Mouse (Mus musculus): ENCODE results near the gene Cyb5d2.
A peak's percentile ranks its signal among the peaks of the same experiment; 100 is the strongest.

Cyb5d2 gene

DNA sequence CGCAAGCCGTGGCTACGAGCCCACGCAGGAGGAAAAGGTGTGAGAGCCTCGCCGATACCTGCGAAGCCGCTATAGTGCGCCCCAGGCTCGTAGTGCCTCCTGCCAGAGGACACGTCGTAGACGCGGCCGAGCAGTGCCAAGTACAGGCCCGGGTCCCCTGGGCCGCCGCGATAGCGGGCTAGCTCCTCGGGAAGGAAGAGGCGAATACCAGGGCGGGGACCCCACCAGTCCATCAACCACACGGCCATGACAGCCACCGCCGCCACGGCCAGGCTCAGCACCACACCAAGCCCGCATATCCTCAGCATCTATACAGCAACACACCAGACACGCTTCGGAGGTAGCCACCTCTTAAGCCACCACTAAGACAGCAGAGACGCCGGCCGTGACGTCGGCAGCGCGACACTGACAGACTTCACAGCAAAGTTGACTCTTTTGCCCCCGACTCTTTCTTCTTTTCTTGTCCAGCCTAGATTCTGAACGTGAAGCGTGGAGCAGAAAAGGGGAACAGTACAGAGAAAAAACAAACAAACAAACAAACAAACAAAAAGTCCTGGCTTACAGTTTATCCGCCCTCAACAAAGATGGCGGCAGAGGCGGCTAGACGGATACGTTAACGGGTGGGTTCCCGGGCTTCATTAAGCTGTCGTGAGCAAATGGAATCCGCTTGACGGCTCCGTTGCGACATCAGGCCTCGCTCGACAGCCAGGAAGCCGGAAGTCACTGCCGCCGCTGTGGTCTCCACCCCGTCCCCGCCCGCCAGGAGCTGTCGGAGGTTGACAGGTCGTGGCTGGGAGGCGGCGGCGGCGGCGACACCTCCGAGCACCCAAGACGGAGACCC lies at the start of gene Cyb5d2, which contains the start of gene Zzef1:
Gene Cyb5d2 (minus strand): TSS at position 688 of the 841 bp plus-strand sequence.
Gene Zzef1 (plus strand): TSS at position 772 of the 841 bp plus-strand sequence.
- H3K4me3 ChIP-seq (replicated peaks; ENCODE audit: low read length), result peak within 1 kb of the TSS; percentile 100
- H3K9me3 ChIP-seq (ENCODE audit: low read length), result no peaks in the 10 kb centered on the region
- peaks cover 17% of the 10 kb centered on the region for H3K4me1 ChIP-seq (replicated peaks; ENCODE audit: low read depth, low read length)
- TF ChIP-seq POU5F1 (IDR thresholded peaks at IDR 0.05; ENCODE audit: borderline replicate concordance, low read length) (no peak), CTCF (conservative IDR thresholded peaks at IDR 0.05; ENCODE audit: low read length) (no peak), NANOG (IDR thresholded peaks at IDR 0.05; ENCODE audit: borderline replicate concordance, low read length) (no peak)
- no peaks in the 10 kb centered on the region for H3K36me3 ChIP-seq (ENCODE audit: insufficient read depth, low read length)
- no peaks in the 10 kb centered on the region for H3K27me3 ChIP-seq (ENCODE audit: insufficient read depth, low read length)

GRCm38 (mm10) chr11:72845526-72845925 lies 49.6 kb upstream of the Cyb5d2 start:
- Histone ChIP-seq H3K4me3 (replicated peaks; ENCODE audit: low read length) (no peak overlapping the region), H3K36me3 (ENCODE audit: insufficient read depth, low read length) (peaks cover 45% of the 10 kb centered on the region), H3K27me3 (ENCODE audit: insufficient read depth, low read length) (no peaks in the 10 kb centered on the region), H3K9me3 (ENCODE audit: low read length) (peaks cover 12% of the 10 kb centered on the region; the same call in 1 of the 2 replicates), H3K4me1 (replicated peaks; ENCODE audit: low read depth, low read length) (no peaks in the 10 kb centered on the region)
- TF ChIP-seq NANOG (IDR thresholded peaks at IDR 0.05; ENCODE audit: borderline replicate concordance, low read length) (no peak), CTCF (conservative IDR thresholded peaks at IDR 0.05; ENCODE audit: low read length) (no peak), POU5F1 (IDR thresholded peaks at IDR 0.05; ENCODE audit: borderline replicate concordance, low read length) (no peak)

GRCm38 (mm10) chr11:72843576-72843975 lies 47.6 kb upstream of the Cyb5d2 start:
- Histone ChIP-seq H3K4me3 (replicated peaks; ENCODE audit: low read length) (no peak overlapping the region), H3K36me3 (ENCODE audit: insufficient read depth, low read length) (peaks cover 31% of the 10 kb centered on the region), H3K27me3 (ENCODE audit: insufficient read depth, low read length) (no peaks in the 10 kb centered on the region), H3K4me1 (replicated peaks; ENCODE audit: low read depth, low read length) (no peaks in the 10 kb centered on the region), H3K9me3 (ENCODE audit: low read length) (no peaks in the 10 kb centered on the region)
- TF ChIP-seq POU5F1 (IDR thresholded peaks at IDR 0.05; ENCODE audit: borderline replicate concordance, low read length) (no peak), CTCF (conservative IDR thresholded peaks at IDR 0.05; ENCODE audit: low read length) (no peak), NANOG (IDR thresholded peaks at IDR 0.05; ENCODE audit: borderline replicate concordance, low read length) (no peak)

- Histone ChIP-seq H3K27me3 (ENCODE audit: insufficient read depth, low read length) (no peaks in the 10 kb centered on the region), H3K4me1 (replicated peaks; ENCODE audit: low read depth, low read length) (no peaks in the 10 kb centered on the region), H3K4me3 (replicated peaks; ENCODE audit: low read length) (no peak overlapping the region), H3K36me3 (ENCODE audit: insufficient read depth, low read length) (peaks cover 24% of the 10 kb centered on the region), H3K9me3 (ENCODE audit: low read length) (no peaks in the 10 kb centered on the region)
- TF ChIP-seq NANOG (IDR thresholded peaks at IDR 0.05; ENCODE audit: borderline replicate concordance, low read length) (no peak), POU5F1 (IDR thresholded peaks at IDR 0.05; ENCODE audit: borderline replicate concordance, low read length) (no peak), CTCF (conservative IDR thresholded peaks at IDR 0.05; ENCODE audit: low read length) (no peak)
These were observed 46.8 kb upstream of the Cyb5d2 start for GRCm38 (mm10) chr11:72842731-72843130.

- H3K4me1 ChIP-seq (replicated peaks; ENCODE audit: low read depth, low read length), result no peaks in the 10 kb centered on the region
- H3K9me3 ChIP-seq (ENCODE audit: low read length), result peaks cover 4% of the 10 kb centered on the region
- TF ChIP-seq POU5F1 (IDR thresholded peaks at IDR 0.05; ENCODE audit: borderline replicate concordance, low read length) (no peak), CTCF (conservative IDR thresholded peaks at IDR 0.05; ENCODE audit: low read length) (no peak), NANOG (IDR thresholded peaks at IDR 0.05; ENCODE audit: borderline replicate concordance, low read length) (no peak)
- H3K36me3 ChIP-seq (ENCODE audit: insufficient read depth, low read length), result peaks cover 65% of the 10 kb centered on the region
- no peak overlapping the region for H3K4me3 ChIP-seq (replicated peaks; ENCODE audit: low read length)
- no peaks in the 10 kb centered on the region for H3K27me3 ChIP-seq (ENCODE audit: insufficient read depth, low read length)
These were observed 33.9 kb upstream of the Cyb5d2 start for GRCm38 (mm10) chr11:72829869-72830268.

DNA sequence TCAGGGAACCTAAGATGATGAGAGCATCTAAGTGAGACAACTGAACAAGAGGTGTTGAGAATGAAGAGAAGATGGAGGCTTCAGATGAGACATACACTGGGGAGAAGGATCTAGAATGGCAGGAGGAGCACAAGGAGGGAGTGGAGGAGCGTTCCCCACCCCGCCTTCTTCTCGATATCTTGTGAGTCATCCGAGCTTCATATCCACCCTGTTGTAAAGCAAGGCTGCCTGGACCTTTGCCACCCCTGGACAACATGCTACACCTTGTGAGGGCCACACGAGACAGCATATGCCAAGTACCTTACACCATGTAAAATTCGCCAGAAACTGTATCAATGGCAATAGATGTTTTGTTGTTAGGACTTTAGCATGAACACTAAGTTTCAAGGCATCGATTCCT lies 25.1 kb upstream of the Cyb5d2 start:
- Histone ChIP-seq H3K4me1 (replicated peaks; ENCODE audit: low read depth, low read length) (0 out of 2 replicates have a peak, but pooled peaks cover 2% of the 10 kb centered on the region), H3K36me3 (ENCODE audit: insufficient read depth, low read length) (peaks cover 28% of the 10 kb centered on the region), H3K4me3 (replicated peaks; ENCODE audit: low read length) (no peak overlapping the region), H3K27me3 (ENCODE audit: insufficient read depth, low read length) (no peaks in the 10 kb centered on the region), H3K9me3 (ENCODE audit: low read length) (no peaks in the 10 kb centered on the region)
- TF ChIP-seq POU5F1 (IDR thresholded peaks at IDR 0.05; ENCODE audit: borderline replicate concordance, low read length), result no peak
- TF ChIP-seq NANOG (IDR thresholded peaks at IDR 0.05; ENCODE audit: borderline replicate concordance, low read length), result no peak
- no peak for TF ChIP-seq CTCF (conservative IDR thresholded peaks at IDR 0.05; ENCODE audit: low read length)

GRCm38 (mm10) chr11:72818067-72818466 lies 22.1 kb upstream of the Cyb5d2 start:
- H3K4me3 ChIP-seq (replicated peaks; ENCODE audit: low read length), result no peak overlapping the region
- TF ChIP-seq POU5F1 (IDR thresholded peaks at IDR 0.05; ENCODE audit: borderline replicate concordance, low read length) (no peak), NANOG (IDR thresholded peaks at IDR 0.05; ENCODE audit: borderline replicate concordance, low read length) (no peak), CTCF (conservative IDR thresholded peaks at IDR 0.05; ENCODE audit: low read length) (no peak)
- H3K36me3 ChIP-seq (ENCODE audit: insufficient read depth, low read length), result peaks cover 15% of the 10 kb centered on the region
- H3K9me3 ChIP-seq (ENCODE audit: low read length), result no peaks in the 10 kb centered on the region
- 0 out of 2 replicates have a peak, but pooled peaks cover 2% of the 10 kb centered on the region for H3K4me1 ChIP-seq (replicated peaks; ENCODE audit: low read depth, low read length)
- H3K27me3 ChIP-seq (ENCODE audit: insufficient read depth, low read length), result no peaks in the 10 kb centered on the region

GRCm38 (mm10) chr11:72816859-72817258 lies 20.9 kb upstream of the Cyb5d2 start:
- no peaks in the 10 kb centered on the region for H3K9me3 ChIP-seq (ENCODE audit: low read length)
- 0 out of 2 replicates have a peak, but pooled peaks cover 2% of the 10 kb centered on the region for H3K4me1 ChIP-seq (replicated peaks; ENCODE audit: low read depth, low read length)
- no peaks in the 10 kb centered on the region for H3K27me3 ChIP-seq (ENCODE audit: insufficient read depth, low read length)
- TF ChIP-seq POU5F1 (IDR thresholded peaks at IDR 0.05; ENCODE audit: borderline replicate concordance, low read length) (no peak), CTCF (conservative IDR thresholded peaks at IDR 0.05; ENCODE audit: low read length) (no peak), NANOG (IDR thresholded peaks at IDR 0.05; ENCODE audit: borderline replicate concordance, low read length) (no peak)
- no peak overlapping the region for H3K4me3 ChIP-seq (replicated peaks; ENCODE audit: low read length)
- peaks cover 14% of the 10 kb centered on the region for H3K36me3 ChIP-seq (ENCODE audit: insufficient read depth, low read length)

Measured in E14TG2a.4 (cell line).